Mouse (Mus musculus): ENCODE measurements around the gene Traf1. TPM values are rescaled to one million over a fixed set of nuclear protein-coding genes. Genes with fewer than 3 reads are reported as not detected.

Gene Traf1
- polyA plus RNA-seq (2015; fragmentation: Nextera tagmentation; extraction: Ambion mirVana) = 1.3 and 1.8 TPM in 2 replicates

- Histone ChIP-seq H3K4me1 (replicated peaks; ENCODE audit: control insufficient read depth, insufficient read depth, low read length) (0 out of 2 replicates have a peak, but pooled peaks cover 3% of the 10 kb centered on the region), H3K9me3 (ENCODE audit: control insufficient read depth, low read length) (no peaks in the 10 kb centered on the region), H3K27me3 (replicated peaks; ENCODE audit: control insufficient read depth, insufficient read depth, low read length) (no peaks in the 10 kb centered on the region), H3K9ac (replicated peaks; ENCODE audit: low read depth, low read length) (no peak within 1 kb of the TSS), H3K36me3 (ENCODE audit: control insufficient read depth, insufficient read depth) (no peaks in the 10 kb centered on the region), H3K27ac (ENCODE audit: low read length) (no peak within 1 kb of the TSS), H3K4me2 (ENCODE audit: low read length) (peak within 1 kb of the TSS; percentile 13; the same call in 1 of the 2 replicates), H3K4me3 (replicated peaks; ENCODE audit: low read length) (no peak within 1 kb of the TSS)
- peak; percentile 12; the same call in 1 of the 2 replicates for ATAC-seq
- WGBS = 14% methylated on average over 20 of the region's 20 CpGs
Observed at GRCm38 (mm10) chr2:34961481-34962036, at the start of gene Traf1. Traf1 (minus strand) TSS chr2:34961772.

DNA sequence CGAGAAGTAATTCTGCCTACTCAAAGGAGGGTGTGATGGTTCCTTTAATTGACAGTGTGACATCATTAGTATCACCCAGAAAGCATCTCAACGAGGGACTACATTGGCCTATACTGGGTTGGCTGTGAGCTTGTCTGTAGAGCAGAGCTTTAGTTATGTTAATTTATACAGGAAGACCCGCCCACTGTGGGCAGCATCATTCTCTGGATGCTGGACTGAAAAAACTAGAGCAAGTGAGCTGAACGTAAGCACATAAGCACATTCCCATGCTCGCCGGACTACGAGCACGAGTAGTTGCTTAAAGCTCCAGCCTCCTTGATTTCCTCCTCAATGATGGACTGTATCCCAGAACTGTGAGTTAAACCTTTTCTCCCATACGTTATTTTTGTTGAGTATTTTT, 37.4 kb upstream of the Traf1 start:
- H3K9ac ChIP-seq (replicated peaks; ENCODE audit: low read depth, low read length) = no peak overlapping the region
- H3K27me3 ChIP-seq (replicated peaks; ENCODE audit: control insufficient read depth, insufficient read depth, low read length) = no peaks in the 10 kb centered on the region
- no peak for ATAC-seq
- no peak overlapping the region for H3K4me3 ChIP-seq (replicated peaks; ENCODE audit: low read length)
- no peaks in the 10 kb centered on the region for H3K36me3 ChIP-seq (ENCODE audit: control insufficient read depth, insufficient read depth)
- WGBS = 65% methylated on average over 9 of the region's 9 CpGs
- no peak overlapping the region for H3K27ac ChIP-seq (ENCODE audit: low read length)
- no peak overlapping the region for H3K4me2 ChIP-seq (ENCODE audit: low read length)
- peaks cover 2% of the 10 kb centered on the region for H3K4me1 ChIP-seq (replicated peaks; ENCODE audit: control insufficient read depth, insufficient read depth, low read length)
- H3K9me3 ChIP-seq (ENCODE audit: control insufficient read depth, low read length) = no peaks in the 10 kb centered on the region

- H3K9me3 ChIP-seq (ENCODE audit: control insufficient read depth, low read length) = no peaks in the 10 kb centered on the region
Observed at GRCm38 (mm10) chr2:34996506-34996905, 34.9 kb upstream of the Traf1 start.

DNA sequence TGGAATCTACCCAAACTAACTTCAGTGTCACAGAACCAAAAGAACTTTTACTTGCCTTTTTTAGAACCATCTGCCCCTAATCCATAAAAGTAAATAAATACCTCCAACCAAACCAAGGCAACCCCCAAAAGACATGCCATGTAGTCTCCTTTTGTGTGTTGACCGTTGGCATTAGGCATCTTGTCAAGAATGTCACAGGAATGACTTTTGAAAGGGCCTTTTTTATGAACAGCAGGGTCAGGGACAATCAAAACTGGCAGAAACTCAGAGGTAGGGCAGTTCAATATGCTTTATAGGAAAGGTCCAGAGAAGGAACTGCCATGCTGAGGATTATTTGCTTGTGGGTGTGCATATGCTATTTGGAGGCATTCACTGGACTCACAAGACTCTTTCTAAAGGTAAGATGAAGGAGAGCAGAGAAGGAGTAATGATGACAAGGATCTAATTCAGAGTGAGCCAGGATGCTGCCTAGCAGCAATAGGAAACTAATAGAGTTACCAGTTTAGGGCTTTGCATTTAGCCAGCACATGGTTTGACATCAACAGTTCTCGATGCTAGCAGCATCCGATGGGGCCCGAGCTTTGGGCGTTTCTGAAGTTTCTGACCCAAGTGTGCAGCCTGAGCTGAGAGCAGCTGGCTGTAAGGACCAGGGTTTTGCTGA, 32.3 kb upstream of the Traf1 start:
- ATAC-seq = peak; percentile 63
- Histone ChIP-seq H3K4me1 (replicated peaks; ENCODE audit: control insufficient read depth, insufficient read depth, low read length) (peaks cover 13% of the 10 kb centered on the region), H3K9me3 (ENCODE audit: control insufficient read depth, low read length) (no peaks in the 10 kb centered on the region), H3K4me3 (replicated peaks; ENCODE audit: low read length) (no peak overlapping the region), H3K4me2 (ENCODE audit: low read length) (no peak overlapping the region), H3K36me3 (ENCODE audit: control insufficient read depth, insufficient read depth) (no peaks in the 10 kb centered on the region), H3K27me3 (replicated peaks; ENCODE audit: control insufficient read depth, insufficient read depth, low read length) (no peaks in the 10 kb centered on the region), H3K9ac (replicated peaks; ENCODE audit: low read depth, low read length) (no peak overlapping the region), H3K27ac (ENCODE audit: low read length) (peak overlapping the region; percentile 67; the same call in 1 of the 2 replicates)
- WGBS = 8% methylated on average over 5 of the region's 5 CpGs

More at GRCm38 (mm10) chr2:34996506-34996905, 34.9 kb upstream of the Traf1 start:
- Histone ChIP-seq H3K4me2 (ENCODE audit: low read length) (no peak overlapping the region), H3K27ac (ENCODE audit: low read length) (no peak overlapping the region), H3K4me1 (replicated peaks; ENCODE audit: control insufficient read depth, insufficient read depth, low read length) (peaks cover 13% of the 10 kb centered on the region), H3K4me3 (replicated peaks; ENCODE audit: low read length) (no peak overlapping the region), H3K36me3 (ENCODE audit: control insufficient read depth, insufficient read depth) (no peaks in the 10 kb centered on the region), H3K27me3 (replicated peaks; ENCODE audit: control insufficient read depth, insufficient read depth, low read length) (no peaks in the 10 kb centered on the region), H3K9ac (replicated peaks; ENCODE audit: low read depth, low read length) (no peak overlapping the region)
- ATAC-seq = no peak
- 88% methylated on average over 5 of the region's 5 CpGs for WGBS

DNA sequence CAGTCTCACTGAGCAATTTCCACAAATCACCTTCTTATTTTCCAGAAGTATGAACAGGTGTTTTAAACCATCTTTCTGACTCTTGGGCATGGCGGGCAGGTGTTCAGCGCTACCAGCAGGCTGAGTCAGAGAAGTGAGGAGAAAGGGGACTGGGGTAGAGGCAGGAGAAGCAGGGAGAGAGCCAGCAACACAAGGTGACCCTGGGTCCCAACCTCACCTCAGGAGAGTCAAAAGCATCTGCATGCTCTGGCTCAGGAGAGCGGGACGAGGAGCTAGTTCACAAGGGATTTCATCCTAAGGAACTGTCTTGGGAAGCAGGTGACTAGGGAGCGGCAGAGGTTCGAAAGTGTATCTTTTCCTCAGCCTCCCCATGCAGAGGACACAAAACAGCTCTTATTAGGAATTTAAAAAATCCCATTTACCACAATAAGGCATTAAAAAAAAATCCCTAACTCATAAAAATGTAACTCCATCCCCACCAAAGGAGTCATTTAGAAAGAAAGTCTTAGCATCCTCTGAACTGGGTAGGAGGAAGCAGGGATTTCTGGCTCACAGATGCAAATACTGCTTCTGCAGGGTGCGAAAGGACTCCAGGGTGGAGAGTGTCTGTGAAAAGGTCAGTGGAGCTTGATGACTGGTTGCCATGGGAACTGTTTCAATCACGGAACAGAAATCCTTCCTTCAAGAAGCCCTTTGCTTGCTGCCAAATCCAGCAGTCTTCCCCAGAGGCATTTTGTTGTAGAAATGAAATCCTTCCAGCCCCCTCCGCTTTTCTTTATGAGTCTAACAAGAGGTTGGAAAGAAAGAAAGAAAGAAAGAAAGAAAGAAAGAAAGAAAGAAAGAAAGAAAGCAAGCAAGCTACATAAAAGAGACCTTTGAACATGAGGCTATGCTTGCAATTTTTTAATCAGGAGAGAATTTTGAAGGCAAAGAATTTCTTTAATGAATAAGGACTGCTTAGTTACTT, 31.4 kb upstream of the Traf1 start:
- 4% methylated on average over 9 of the region's 9 CpGs for WGBS
- Histone ChIP-seq H3K9me3 (ENCODE audit: control insufficient read depth, low read length) (no peaks in the 10 kb centered on the region), H3K4me1 (replicated peaks; ENCODE audit: control insufficient read depth, insufficient read depth, low read length) (peaks cover 13% of the 10 kb centered on the region), H3K4me3 (replicated peaks; ENCODE audit: low read length) (no peak overlapping the region), H3K4me2 (ENCODE audit: low read length) (peak overlapping the region; percentile 21; the same call in 1 of the 2 replicates), H3K36me3 (ENCODE audit: control insufficient read depth, insufficient read depth) (no peaks in the 10 kb centered on the region), H3K27ac (ENCODE audit: low read length) (0 out of 2 replicates have a peak overlapping the region, but pooled peaks have one; percentile 16), H3K27me3 (replicated peaks; ENCODE audit: control insufficient read depth, insufficient read depth, low read length) (no peaks in the 10 kb centered on the region), H3K9ac (replicated peaks; ENCODE audit: low read depth, low read length) (no peak overlapping the region)
- ATAC-seq = peak; percentile 91

- Histone ChIP-seq H3K27ac (ENCODE audit: low read length) (no peak overlapping the region), H3K27me3 (replicated peaks; ENCODE audit: control insufficient read depth, insufficient read depth, low read length) (no peaks in the 10 kb centered on the region), H3K4me1 (replicated peaks; ENCODE audit: control insufficient read depth, insufficient read depth, low read length) (peaks cover 13% of the 10 kb centered on the region), H3K4me3 (replicated peaks; ENCODE audit: low read length) (no peak overlapping the region), H3K4me2 (ENCODE audit: low read length) (no peak overlapping the region), H3K36me3 (ENCODE audit: control insufficient read depth, insufficient read depth) (no peaks in the 10 kb centered on the region), H3K9ac (replicated peaks; ENCODE audit: low read depth, low read length) (no peak overlapping the region), H3K9me3 (ENCODE audit: control insufficient read depth, low read length) (no peaks in the 10 kb centered on the region)
- no peak for ATAC-seq
- WGBS = 78% methylated on average over 3 of the region's 3 CpGs
Observed at GRCm38 (mm10) chr2:34991966-34992365, 30.4 kb upstream of the Traf1 start.

DNA sequence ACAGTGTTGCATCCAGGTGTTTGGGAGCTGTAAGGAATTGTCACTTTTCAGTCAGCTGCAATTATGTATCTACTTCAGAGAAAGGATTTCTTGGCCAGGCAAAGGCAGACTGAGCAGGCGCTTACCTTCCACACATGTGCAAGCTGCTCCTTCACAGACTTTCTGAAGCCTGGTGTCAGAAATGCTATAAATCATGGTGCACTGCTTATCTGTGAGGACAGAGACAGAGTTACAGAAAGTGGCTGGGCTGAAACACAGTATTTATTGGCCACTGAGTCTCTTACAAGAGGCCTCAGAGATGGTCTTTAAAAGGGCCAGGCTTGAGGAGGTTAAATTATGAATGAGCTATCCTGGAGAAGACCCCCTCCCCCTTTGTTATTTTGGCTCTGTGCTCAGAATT, 28.2 kb upstream of the Traf1 start:
- WGBS = 83% methylated on average over 1 of the region's 1 CpGs
- no peak overlapping the region for H3K4me3 ChIP-seq (replicated peaks; ENCODE audit: low read length)
- no peak overlapping the region for H3K9ac ChIP-seq (replicated peaks; ENCODE audit: low read depth, low read length)

DNA sequence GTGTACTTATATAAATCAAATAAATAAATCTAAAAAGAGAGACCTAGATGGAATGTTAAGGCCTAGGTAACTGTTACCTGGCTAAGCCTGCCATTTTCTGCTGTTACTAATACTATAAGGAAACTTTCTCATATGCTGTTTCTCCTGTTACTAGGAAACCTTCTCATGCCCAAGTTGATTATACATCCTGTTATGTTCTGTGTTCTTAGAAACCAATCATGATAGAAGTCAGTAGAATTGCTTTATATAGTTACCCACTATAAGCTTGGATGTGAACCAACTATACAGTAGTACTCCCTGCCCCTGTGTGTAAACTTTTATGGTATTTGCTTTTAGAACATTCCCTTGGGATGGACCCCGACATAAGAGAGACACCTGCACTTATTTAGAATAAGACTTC, 26.0 kb upstream of the Traf1 start:
- H3K36me3 ChIP-seq (ENCODE audit: control insufficient read depth, insufficient read depth) = no peaks in the 10 kb centered on the region
- no peaks in the 10 kb centered on the region for H3K9me3 ChIP-seq (ENCODE audit: control insufficient read depth, low read length)
- WGBS = 83% methylated on average over 1 of the region's 1 CpGs
- no peak overlapping the region for H3K4me3 ChIP-seq (replicated peaks; ENCODE audit: low read length)
- H3K4me1 ChIP-seq (replicated peaks; ENCODE audit: control insufficient read depth, insufficient read depth, low read length) = no peaks in the 10 kb centered on the region; the same call in 1 of the 2 replicates
- no peaks in the 10 kb centered on the region for H3K27me3 ChIP-seq (replicated peaks; ENCODE audit: control insufficient read depth, insufficient read depth, low read length)
- no peak overlapping the region for H3K4me2 ChIP-seq (ENCODE audit: low read length)
- ATAC-seq = no peak
- no peak overlapping the region for H3K27ac ChIP-seq (ENCODE audit: low read length)
- H3K9ac ChIP-seq (replicated peaks; ENCODE audit: low read depth, low read length) = no peak overlapping the region

More for the DNA sequence above, 28.2 kb upstream of the Traf1 start:
- Histone ChIP-seq H3K4me1 (replicated peaks; ENCODE audit: control insufficient read depth, insufficient read depth, low read length) (peaks cover 13% of the 10 kb centered on the region), H3K4me2 (ENCODE audit: low read length) (no peak overlapping the region), H3K9me3 (ENCODE audit: control insufficient read depth, low read length) (no peaks in the 10 kb centered on the region), H3K36me3 (ENCODE audit: control insufficient read depth, insufficient read depth) (no peaks in the 10 kb centered on the region), H3K27me3 (replicated peaks; ENCODE audit: control insufficient read depth, insufficient read depth, low read length) (no peaks in the 10 kb centered on the region), H3K27ac (ENCODE audit: low read length) (no peak overlapping the region)
- no peak for ATAC-seq

- peaks cover 9% of the 10 kb centered on the region for H3K4me1 ChIP-seq (replicated peaks; ENCODE audit: control insufficient read depth, insufficient read depth, low read length)
- H3K9me3 ChIP-seq (ENCODE audit: control insufficient read depth, low read length) = no peaks in the 10 kb centered on the region
- H3K4me3 ChIP-seq (replicated peaks; ENCODE audit: low read length) = no peak overlapping the region
- no peak overlapping the region for H3K27ac ChIP-seq (ENCODE audit: low read length)
- no peak overlapping the region for H3K9ac ChIP-seq (replicated peaks; ENCODE audit: low read depth, low read length)
- no peaks in the 10 kb centered on the region for H3K36me3 ChIP-seq (ENCODE audit: control insufficient read depth, insufficient read depth)
- H3K27me3 ChIP-seq (replicated peaks; ENCODE audit: control insufficient read depth, insufficient read depth, low read length) = no peaks in the 10 kb centered on the region
- no peak overlapping the region for H3K4me2 ChIP-seq (ENCODE audit: low read length)
- WGBS = 86% methylated on average over 8 of the region's 8 CpGs
- no peak for ATAC-seq
Observed at GRCm38 (mm10) chr2:34984885-34985284, 23.3 kb upstream of the Traf1 start.
